Mouse (Mus musculus) gastrocnemius, adult 2 months (tissue): ENCODE measurements around the gene Kalrn. TPM values are rescaled to one million over a fixed set of nuclear protein-coding genes. Genes with fewer than 3 reads are reported as not detected.

ENCODE experiments used
- DNase-seq: peaks from one replicate; pipeline ENCODE4 v3.0.0; 2022
- H3K27ac ChIP-seq: fragments of 200-600 bp; 2 replicates; pipeline ENCODE4 v1.8.1; 2022; ENCODE audit warnings: mild to moderate bottlenecking
- H3K4me3 ChIP-seq: fragments of 200-600 bp; 2 replicates; pipeline ENCODE4 v1.8.1; 2022; ENCODE audit warnings: mild to moderate bottlenecking, moderate library complexity
- CTCF ChIP-seq: fragments of 200-600 bp; IDR thresholded peaks from 2 replicates; pipeline ENCODE4 v1.8.1; 2022; ENCODE audit warnings: antibody characterized with exemption, mild to moderate bottlenecking, moderate library complexity
- intact Hi-C: fragments of 180-260 bp; cut with DNase I; formaldehyde crosslinking; loops from one replicate; pipeline ENCODE4 v1.15.1; 2025
- total RNA-seq, 2 experiments: library from RNA; stranded (reverse); gene quantifications; 2 replicates each; pipeline ENCODE4 v1.2.3; 2021

Kalrn gene
- total RNA-seq, 2 experiments from 2014 or later, result 21.8 to 28.3 TPM

DNA sequence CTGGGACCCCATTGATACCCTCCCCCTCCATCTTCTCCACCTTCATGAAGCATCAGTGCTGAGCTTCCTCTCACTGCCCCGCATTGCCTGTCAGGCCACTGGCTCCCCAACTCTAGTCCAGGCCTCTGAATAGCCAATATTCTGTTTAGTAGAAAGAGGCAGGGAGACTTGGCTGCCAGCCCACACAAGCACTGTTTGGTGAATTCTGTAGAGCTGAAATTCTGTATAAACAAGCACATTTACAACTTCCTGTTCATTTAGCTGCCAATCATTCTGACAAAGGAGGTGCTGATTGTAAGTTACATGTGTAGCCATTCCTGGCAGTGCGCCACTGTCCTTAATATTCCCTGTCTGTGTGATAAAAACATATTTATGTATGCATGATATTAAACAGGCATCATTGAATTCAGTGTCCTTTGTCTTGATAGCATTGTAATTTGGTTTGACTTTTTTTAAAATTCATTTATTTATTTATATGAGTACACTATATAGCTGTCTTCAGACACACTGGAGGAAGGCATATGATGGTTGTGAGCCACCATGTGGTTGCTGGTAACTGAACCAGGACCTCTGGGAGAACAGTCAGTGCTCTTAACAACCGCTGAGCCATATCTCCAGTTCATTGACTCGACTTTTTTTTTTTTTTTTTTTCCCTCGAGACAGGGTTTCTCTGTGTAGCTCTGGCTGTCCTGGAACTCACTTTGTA, 638.5 kb downstream of the Kalrn start:
- peak overlapping the region; percentile 17 for H3K27ac ChIP-seq
- TF ChIP-seq CTCF, result no peak
- DNase-seq, result peak; percentile 52

DNA sequence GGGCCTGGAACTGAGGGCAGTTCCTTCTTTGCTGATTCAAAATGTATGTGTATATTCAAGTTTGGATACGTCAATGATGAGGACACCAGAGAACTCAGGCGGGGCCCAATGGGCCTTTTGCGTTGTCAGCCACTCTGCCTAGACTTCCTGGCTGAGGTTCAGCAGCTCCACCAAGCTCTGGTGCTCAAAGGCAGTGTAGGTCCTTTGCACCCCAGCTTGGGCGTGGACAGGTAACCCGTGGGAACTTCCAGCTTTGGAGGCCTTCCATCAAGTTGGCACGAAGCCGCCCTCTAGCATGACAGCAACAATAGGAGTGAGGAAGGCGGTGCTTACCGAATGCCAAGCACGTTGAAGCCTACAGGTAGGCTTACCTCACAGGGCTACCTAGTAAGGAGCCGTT, 639.9 kb downstream of the Kalrn start:
- Histone ChIP-seq H3K4me3 (no peak overlapping the region), H3K27ac (peak overlapping the region; percentile 73; the same call in 1 of the 2 replicates)
- peak; percentile 47 for DNase-seq
- TF ChIP-seq CTCF, result no peak
- intact Hi-C loops, result no loop called here

More for the DNA sequence above, 638.5 kb downstream of the Kalrn start:
- intact Hi-C loops, result loop anchor here (5.0 kb wide), 1 partner anchor 43 kb away; no protein-coding TSS in a partner anchor
- H3K4me3 ChIP-seq, result no peak overlapping the region

DNA sequence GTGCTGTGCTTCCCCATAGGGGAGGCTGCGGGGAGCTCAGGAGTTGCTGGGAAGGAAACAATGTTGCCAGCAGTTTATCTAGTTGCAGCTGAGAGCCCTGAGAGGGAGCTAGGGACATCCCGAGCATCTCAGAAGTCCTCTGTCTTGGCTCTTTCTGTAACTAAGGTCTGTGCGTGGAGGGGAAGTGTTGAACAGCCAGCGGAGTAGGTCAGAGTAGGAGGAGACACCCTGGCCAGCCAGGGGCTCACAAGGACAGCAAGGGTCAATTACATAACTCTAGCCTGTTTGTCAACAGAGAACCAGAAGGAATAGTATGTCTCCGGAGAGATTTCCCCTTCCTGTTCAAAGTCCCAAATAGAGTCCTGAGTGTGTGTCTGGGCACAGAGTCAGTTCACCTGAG, 641.2 kb downstream of the Kalrn start:
- Histone ChIP-seq H3K4me3 (no peak overlapping the region), H3K27ac (peak overlapping the region; percentile 73)
- DNase-seq, result peak; percentile 48
- TF ChIP-seq CTCF, result no peak
- intact Hi-C loops, result no loop called here

DNA sequence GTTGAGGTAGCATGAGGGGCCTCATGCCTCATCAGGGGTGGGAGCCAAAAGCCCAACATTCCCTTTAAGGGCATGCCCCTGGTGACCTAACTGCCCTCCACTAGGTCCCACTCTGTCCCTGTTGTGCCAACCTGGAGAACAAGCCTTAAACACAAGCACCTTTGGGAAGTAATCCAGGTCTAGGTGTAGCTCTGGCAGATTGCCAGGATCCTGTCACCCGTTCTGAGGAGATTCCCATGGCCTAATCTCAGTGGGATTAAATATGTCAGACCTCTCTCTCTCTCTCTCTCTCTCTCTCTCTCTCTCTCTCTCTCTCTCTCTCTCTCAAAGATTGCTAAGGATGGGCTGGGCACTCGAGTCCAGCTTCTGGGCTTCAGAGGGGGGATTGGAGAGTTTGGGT, 641.6 kb downstream of the Kalrn start:
- Histone ChIP-seq H3K4me3 (no peak overlapping the region), H3K27ac (peak overlapping the region; percentile 73)
- TF ChIP-seq CTCF, result no peak

DNA sequence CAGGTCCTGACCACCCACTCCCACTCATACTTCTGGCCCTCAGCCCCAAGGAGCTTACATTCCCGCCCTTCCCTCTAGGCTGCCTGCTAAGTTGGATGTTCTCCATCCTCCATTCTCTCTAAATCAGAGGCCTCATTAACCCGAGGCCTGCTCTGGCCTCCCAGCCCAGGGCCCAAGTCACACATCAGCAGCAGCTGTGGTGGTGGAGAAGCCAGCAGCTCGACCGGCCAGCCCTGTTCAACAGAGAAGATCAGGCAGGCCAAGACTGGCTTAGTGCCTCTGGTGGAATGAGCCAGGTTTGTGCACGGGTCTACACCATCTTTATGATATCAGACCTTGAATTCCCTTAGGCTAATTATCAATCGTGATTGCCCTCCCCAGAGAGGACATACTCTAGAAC, 642.5 kb downstream of the Kalrn start:
- peak; percentile 76 for DNase-seq
- intact Hi-C loops, result no loop called here
- H3K27ac ChIP-seq, result peak overlapping the region; percentile 73
- H3K4me3 ChIP-seq, result no peak overlapping the region
- no peak for TF ChIP-seq CTCF

More for the DNA sequence above, 641.6 kb downstream of the Kalrn start:
- no peak for DNase-seq
- intact Hi-C loops, result no loop called here

DNA sequence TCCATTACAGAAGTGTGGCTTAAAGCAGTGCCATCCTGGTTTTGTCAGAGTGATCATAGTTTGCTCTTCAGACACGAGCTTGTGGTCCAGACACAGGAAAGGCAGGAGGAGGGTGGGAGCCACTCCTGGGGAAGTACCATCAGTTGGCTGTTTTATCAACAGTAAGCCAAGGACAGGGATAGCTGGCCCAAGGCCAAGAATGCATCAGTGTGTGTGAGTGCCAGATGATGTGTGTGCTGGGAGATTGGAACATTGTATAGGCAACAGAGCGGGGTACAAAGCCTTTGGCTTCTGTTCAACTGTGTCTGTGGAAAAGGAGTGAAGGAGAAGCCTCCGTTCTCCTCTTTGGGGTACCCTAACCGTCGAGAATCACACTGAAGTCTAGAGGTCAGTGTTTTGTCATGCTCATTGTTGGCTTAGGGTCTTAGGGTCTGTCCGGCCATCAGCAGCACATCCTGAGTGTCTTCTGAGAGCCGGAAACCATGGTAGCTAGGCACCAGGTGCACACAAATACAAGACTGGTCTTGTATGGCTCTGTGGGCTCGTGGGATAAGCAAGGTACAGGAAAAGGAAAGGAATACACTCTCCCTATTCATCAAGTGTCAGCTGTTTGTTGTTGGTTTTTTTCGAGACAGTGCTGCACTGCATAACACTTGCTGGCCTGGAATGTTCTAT, 644.4 kb downstream of the Kalrn start:
- intact Hi-C loops, result no loop called here
- Histone ChIP-seq H3K27ac (peak overlapping the region; percentile 20; the same call in 1 of the 2 replicates), H3K4me3 (no peak overlapping the region)

DNA sequence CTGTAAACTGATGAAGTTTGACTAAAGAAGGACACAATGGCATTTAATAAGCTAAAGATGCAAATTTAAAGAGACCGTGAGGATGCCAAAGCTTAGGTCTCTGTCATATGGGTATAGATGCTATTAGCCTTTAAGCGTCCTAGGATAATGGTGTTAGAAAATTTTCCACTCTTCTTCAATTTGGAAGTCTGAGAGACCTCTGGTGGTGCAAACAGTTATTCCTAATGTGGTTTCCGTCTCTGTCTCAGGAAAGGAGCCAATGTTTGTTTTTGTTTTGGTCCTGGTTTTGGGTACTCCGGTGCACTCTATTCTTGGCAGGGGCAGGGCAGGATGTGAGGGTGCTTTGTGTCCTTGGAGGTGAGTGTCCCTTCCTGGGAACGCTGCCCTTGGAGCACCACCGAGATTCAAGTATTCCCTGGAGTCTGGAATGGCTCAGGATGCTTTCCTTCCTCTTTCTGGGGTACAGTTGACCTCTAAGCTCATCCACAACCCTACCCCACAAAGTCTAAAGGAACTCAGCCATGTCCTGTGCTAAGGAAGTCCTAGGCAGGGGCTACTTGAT, 646.0 kb downstream of the Kalrn start:
- H3K27ac ChIP-seq, result peak overlapping the region; percentile 52
- intact Hi-C loops, result no loop called here
- TF ChIP-seq CTCF, result peak; percentile 24; the same call in 1 of the 2 replicates
- DNase-seq, result no peak
- H3K4me3 ChIP-seq, result no peak overlapping the region

More for the DNA sequence above, 644.4 kb downstream of the Kalrn start:
- no peak for DNase-seq
- no peak for TF ChIP-seq CTCF

DNA sequence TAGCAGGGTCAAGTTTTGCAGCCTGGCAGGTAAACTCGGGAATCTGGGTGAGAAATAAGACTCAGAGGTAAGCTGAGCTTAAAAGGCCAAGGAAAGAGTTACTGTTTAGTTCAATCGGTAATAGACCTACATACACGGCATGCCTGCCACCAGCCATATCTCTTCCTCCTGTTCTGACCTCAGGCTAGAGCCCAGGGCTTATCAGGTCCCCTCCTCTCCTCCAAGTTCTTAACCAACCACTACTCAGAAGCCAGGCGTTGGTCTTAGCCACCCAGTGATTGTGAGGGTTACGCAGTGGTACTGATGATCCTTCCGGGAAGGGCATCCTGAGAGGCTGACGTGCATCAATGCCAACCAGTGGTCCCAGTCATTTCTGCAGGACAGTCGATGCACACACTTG, 649.6 kb downstream of the Kalrn start:
- TF ChIP-seq CTCF, result no peak
- Histone ChIP-seq H3K27ac (no peak overlapping the region), H3K4me3 (no peak overlapping the region)
- intact Hi-C loops, result no loop called here
- DNase-seq, result no peak

DNA sequence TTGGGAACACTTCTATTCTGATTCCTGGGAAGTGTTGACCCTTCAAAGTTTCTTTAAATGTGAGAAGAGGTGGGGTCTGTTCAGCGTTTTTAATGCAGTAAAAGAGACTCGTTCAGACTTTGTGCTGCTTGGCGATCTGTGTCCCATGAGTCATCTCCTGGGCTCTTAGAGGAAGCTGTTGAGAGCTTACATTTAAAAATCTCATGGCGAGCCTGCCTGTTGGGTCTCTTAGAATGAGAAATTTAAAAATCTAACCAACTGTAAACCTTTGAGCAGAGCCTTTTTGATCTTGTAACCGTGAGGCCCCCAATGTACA, 650.4 kb downstream of the Kalrn start:
- Histone ChIP-seq H3K4me3 (no peak overlapping the region), H3K27ac (peak overlapping the region; percentile 53)
- intact Hi-C loops, result no loop called here
- no peak for TF ChIP-seq CTCF
- no peak for DNase-seq

DNA sequence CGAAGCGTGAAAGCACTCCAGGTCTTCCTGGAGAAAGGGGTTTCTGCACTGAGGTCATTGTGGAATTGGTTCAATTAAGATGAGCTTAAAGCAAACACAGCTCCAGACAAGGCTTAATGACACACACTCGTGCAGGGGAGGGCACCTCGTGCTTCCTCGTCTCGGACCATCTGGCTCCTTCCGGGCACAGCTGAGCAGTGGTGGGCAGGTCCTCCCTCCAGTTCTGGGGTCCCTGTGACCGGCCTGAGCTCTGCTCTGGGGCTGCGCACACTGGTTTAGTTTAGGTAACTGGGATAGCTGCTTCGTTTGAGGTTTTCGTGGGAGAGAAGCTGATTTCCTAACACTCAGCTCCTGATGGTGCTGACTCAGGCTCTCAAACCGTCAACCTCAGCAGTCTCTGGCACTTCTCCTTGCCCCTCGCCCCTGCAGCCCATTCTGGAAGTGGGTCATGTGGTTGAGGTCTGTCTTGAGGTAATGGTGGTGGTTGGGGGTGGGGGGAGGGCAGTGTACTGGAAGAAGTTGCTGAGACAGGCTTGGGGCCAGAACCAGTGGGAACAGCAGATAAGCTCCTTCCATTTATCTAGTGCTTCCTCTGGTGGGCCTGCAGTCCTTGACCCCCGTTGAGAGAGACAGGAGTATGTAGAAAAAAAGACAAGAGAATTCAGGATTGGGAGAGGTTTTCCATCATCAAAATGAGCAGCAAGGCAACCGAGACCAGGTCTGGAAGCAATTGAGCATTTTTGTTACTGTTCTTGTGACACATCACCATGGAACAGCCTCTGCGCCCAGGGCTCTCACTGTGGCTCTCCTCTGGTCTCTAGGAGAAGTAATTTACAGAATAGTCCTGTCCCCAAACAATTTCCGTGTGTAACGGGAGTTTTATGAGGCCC, 651.0 kb downstream of the Kalrn start:
- peak overlapping the region; percentile 53 for H3K27ac ChIP-seq
- peak; percentile 31 for DNase-seq
- intact Hi-C loops, result no loop called here
- no peak for TF ChIP-seq CTCF
- peak overlapping the region; percentile 7; the same call in 1 of the 2 replicates for H3K4me3 ChIP-seq

DNA sequence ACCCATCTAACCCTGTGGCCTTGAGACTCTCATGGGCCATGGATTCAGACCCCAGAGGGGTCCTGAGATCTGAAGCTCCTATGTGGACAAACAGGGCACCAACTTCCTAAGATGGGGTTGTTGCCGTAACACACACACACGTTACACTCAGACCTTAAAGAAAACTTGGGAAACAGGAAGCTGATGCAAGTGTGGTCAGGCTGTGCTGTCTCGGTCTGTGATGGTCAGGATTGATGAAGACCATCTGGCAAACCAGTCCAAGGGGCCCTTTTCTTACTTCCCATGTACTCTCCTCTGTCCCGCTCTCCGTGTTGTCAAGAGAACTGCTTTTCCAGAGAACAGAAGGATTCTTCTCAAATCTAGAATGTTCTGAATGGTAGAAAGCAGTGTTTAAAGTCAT, 651.8 kb downstream of the Kalrn start:
- no peak for DNase-seq
- TF ChIP-seq CTCF, result no peak
- Histone ChIP-seq H3K4me3 (no peak overlapping the region), H3K27ac (peak overlapping the region; percentile 53; the same call in 1 of the 2 replicates)
- intact Hi-C loops, result no loop called here

Other genes starting within 250 kb of the Kalrn start
- gene Ropn1, start 76.4 kb upstream of the Kalrn start, total RNA-seq, result not detected
- 1 to 10 TPM; 2.1 to 2.5 TPM for gene Ccdc14, start 117.1 kb upstream of the Kalrn start, total RNA-seq
- 10 to 100 TPM; 22.7 to 29.5 TPM for gene Mylk, start 171.7 kb upstream of the Kalrn start, total RNA-seq